Mouse (Mus musculus) liver (tissue): ENCODE data around the gene Cdk5.

Source experiments
- DNase-seq: peaks from one replicate; pipeline ENCODE4 v3.0.0-alpha.2; 2020; ENCODE audit warnings: mixed read lengths

The Cdk5 gene

DNA sequence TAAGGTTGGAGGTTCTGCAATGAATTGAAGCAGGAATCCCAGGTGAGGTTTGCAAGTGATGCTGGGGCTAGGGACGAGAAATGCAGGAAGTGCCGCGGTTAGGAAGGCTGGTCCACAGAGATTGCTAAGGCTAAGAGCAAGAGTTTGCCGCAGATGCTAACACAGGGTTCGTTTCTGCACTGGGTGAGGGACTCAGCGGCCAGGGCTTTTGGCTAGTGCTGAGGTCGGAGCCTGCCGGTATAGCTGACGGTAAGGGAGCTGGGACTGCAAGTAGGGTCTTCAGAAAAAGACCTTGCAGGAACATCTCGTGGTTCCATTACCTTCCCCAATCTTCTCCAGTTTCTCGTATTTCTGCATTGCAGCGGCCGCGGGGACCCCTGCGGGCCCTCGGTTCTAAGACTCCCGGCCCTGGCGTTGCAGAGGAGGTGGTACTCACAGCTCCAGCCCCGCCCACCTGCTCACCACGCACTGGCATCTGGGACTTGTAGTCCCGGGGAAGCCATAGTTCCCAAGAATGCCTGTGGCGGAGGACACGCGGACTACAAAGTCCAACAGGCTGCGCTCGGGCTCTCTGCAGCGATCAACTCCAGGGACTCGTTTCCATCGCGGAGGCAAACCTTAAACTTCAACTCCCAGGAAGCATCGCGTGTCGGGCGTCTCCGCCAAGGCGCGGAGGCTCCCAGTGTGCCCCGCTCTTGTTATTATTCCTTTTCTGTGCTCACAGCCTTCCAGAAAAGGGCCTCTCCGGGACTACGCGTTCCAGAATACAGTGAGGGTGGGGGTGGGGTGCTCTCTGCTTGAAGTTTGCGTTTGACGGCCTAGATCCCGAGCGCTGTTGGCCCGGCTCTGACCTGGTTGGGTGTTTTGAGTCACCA is at the start of gene Cdk5, which contains the start of gene Slc4a2:
TSS of gene Cdk5 (minus strand) at position 402 of the 875 bp plus-strand sequence.
TSS of gene Slc4a2 (plus strand) at position 709 of the 875 bp plus-strand sequence.
- DNase-seq, result peak; percentile 98

DNA sequence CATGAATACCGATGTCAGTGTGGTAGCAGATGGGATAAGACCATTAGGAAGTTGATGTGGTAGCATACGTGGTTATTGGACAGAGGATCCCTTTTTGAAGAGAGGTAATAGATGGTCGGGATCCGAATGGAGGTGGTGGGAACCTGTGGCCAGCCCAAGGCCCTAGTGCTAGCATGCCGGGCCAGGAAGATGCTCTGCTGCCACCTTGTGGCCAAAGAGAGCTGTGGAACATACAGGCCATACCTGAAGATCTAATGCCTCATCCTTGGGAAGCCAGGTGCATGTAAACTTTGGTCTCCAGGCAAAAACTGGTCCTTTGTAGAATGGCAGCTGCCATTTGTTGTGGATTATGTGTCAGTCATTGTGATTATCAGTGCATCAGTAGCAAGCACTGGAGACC is 47.3 kb upstream of the Cdk5 start:
- DNase-seq, result peak; percentile 83

DNA sequence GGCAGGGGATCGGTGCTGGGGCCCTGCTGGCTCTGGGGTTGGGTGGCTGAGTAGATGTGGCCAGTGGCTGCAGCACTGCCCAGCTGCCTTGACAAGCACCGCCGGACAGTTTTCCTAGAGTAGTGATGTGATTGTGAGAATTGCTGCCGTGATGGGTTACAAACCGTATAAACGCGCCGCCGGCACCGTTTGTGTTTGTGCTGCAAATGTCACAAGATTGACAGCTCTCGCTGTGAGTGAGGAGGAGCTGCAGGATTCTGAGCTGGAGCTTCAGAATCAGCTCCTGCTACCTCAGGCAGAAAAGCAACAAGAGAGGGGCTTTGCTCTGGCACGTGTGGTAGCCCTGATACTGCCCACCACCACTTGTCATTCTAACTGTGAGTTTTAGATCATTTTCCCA is 43.4 kb upstream of the Cdk5 start:
- DNase-seq, result no peak

- DNase-seq, result no peak
These were observed 32.3 kb upstream of the Cdk5 start for GRCm38 (mm10) chr5:24455613-24456012.

DNA sequence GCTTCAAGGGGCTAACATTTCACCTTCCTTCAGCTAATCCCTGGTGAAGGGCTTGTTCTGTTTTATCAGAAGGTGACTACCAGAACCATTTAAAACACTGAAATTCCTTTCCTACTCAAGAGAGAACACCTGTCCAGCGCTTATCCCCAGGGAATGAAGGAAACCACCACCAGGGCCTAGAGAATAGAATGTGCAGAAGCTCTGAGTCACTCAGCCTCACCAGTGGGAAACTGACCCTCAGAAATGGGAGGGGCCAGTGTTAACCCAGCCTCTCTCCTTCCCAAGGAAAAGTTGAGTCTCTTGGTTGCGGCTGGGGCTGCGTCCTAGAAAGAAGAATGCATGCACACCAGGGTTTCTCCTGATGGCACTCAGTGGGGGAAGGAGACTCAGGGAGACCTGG is 31.7 kb upstream of the Cdk5 start:
- DNase-seq, result no peak

- no peak for DNase-seq
These were observed 30.6 kb upstream of the Cdk5 start for GRCm38 (mm10) chr5:24453985-24454303.

GRCm38 (mm10) chr5:24453283-24453984 is 30.1 kb upstream of the Cdk5 start:
- no peak for DNase-seq

DNA sequence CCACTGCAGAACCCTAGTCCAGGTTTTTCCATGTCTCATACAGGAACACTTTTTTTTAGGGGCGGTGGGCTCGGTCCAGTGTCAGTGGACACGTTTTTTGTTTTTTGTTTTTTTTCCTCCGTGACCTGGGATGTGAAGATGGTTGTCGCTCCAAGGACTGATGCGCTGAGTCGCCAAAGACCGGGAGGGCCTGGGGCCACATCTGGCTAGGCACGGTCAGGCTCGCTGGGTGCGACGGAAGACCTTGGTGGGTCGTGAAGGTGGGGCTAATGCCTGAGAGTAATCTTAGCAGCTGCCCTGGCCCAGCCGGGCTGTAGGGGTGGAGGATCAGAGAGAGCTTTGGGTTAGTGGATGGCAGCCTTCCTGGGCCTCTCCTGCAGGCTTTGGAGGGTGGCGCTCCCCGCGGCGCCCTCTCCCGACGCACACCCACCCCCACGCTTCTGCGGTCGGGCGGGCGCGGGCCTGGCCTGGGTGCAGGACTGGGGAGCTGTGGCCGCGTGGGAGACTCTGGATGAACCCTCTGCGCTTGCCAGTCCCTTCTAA is 29.4 kb upstream of the Cdk5 start:
- peak; percentile 64 for DNase-seq

DNA sequence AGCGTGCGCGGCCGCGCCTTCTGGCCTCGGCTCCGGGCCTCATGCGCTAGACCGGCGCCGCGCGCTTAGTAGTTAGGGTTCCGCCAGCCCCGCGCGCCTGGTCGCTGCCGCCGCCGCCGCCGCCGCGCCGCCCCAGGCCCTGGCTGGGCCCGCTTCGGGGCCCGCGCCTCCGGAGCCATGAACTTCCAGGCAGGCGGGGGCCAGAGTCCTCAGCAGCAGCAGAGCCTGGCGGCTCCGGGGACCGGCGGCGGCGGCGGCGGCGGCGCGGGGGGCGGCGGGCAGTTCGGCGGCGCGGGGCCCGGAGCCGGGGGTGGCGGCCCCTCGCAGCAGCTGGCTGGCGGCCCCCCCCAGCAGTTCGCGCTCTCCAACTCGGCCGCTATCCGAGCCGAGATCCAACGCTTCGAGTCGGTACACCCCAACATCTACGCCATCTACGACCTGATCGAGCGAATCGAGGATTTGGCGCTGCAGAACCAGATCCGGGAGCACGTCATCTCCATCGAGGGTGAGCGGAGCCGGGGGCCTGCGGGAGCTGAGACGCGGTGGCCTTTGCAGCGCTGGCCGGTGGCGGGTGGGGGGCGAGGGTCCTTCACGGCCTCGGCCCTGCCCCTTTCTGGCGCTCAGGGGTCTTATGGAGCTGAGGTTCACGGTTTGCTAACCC is 28.8 kb upstream of the Cdk5 start, which contains the start of gene Agap3:
TSS of gene Agap3 (plus strand) at position 148 of the 661 bp plus-strand sequence.
- DNase-seq, result peak; percentile 51

DNA sequence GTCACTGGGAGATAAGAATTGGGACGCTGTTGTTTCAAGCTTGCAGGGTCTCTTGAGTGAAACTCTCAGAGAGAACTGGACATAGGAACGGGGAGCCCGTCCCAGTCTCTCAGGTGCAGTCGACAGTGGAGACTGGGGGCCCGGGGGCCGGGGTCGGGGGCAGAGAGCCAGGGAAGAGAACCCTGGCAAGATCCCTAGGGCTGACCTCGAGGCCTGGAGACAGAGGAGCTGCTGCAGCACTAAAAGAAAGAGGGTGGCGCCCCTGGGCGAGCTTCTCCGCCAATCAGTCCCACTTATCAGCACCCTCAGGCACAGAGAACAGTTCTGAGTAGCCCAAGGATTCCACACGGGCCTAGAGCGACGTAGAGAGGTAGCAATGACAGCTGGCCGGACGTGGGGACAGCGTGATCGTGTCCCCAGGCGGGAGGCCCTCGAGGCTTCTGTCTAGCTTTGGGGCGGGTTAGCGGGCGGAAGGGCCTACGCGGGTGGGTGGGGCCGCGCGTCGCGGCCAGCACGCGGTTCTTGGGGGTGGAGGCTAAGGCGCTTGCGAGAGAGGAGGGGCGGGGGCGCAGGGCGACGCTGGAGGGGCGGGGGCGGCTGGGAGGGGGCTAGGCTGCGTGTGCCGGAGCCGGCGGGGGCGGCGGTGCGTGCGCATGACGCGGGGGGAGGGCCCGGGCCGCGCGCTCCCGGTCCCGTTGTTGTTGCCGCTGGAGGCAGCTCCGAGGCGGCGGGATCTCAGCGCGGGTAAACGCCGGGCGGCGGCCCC is 28.1 kb upstream of the Cdk5 start:
- DNase-seq, result peak; percentile 91

DNA sequence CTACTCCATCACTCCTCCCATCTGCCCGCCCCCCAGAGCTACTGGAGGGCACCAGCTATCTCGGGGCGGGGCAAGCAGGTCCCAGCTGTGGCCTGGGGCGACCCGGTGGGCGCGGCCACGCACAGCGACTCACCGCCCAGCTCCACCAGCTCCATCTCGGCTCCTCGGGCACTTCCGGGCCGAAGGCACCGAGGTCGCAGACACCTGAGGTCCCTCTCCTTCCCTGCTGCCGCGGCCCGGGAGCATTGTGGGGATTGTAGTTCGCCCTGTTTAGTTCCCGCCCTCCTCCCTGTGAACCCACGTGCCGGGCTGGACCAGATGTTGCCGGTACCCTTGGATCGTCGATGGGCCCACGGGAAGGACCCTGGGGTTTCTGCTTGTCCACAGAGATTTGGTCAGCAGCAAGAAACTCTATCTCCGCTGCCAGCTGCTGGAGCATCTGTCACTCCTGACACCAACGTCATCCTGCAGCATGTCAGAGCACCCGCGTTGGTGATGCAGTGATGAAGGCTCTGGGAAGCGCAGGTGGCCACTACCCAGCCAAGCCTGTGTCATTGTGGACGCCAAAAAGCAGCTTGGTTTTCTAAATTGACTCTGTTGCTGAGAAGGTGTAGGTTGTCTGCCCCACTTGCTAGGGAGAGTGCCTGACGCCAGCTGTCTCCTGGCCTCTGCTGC is 24.4 kb upstream of the Cdk5 start, which contains the start of gene Tmub1:
TSS of gene Tmub1 (minus strand) at position 231 of the 675 bp plus-strand sequence.
- peak; percentile 89 for DNase-seq

DNA sequence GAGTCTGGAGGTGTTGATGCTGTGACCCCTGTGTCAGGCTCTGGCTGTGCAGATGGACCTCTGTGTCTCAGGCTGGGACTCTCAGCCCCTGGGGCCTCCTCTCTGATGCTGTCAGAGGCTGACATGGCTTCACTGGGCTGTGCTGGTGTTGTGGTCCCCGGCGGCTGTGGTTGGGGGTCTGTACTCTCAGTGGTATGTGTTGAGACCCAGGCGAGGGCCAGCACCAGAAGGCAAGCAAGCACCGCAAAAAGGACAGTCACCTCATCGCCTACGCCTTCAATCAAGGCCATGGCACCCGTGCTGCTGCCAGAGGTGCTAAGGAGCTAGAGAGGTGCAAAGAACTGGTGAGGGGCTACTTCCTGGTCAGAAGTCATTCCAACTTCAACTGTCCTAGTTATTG is 23.3 kb upstream of the Cdk5 start:
- DNase-seq, result no peak

DNA sequence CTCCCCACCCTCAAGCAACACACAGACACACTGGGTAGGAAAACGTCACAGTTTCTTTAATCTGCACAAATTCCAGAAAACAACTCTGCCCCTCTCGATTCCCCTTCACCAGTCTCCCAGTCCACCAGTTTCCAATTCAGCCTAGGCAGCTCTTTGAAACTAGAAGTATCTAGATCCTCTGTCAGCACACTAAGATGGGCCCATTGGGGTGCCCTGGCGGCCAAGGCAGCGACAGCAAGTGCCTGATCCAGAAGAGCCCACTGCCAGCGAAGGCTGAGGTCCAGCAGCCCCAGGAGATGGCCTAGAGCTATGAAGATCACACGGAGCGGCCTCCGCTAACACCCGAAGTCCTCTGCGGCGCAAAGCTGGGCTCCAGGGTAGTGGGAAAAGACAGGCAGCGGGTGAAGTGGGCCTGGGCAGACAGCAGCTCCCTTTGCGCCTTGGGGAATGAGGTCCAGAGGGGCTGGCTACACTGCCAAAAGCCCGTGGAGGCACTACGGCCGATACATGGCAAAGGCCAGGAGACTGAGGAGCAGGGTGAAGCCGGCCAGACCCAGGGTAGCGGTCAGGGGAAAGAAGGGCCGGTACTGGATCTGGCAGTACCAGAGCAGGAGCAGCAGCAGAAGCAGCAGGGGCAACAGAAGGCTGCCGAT is 22.2 kb upstream of the Cdk5 start:
- no peak for DNase-seq

DNA sequence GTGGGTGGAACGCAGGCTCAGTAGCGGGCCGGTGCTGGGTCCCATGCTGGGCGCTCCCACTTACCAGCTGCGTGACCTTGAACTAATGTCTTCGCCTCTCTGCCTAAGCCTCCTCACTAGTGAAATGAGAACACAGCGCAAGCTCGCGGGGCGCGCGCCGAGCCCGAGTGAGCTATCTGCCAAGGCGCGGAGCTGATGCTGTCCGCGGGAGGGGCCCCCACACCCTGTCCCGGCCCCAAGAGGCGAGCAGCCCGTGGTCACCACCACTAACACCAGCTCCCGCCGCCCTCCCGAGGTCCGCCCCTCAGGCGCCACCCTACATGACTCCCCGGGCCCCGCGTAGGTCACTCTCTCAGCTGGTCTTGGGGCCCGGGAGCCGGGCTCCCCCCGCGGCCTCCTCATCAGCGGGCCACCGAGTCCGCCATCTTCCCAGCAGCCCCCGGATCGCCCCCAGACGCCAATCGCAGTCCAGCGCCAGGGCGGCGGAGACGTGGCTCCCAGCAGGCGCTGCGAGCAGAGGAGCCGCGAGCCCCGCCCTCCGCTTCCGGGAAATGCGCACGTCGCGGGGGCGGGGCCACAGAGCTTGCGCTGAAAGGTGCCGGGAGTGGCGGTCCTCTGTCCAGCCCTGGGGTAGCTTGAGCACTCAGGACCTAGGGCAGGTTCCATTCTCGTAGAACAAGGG is 21.6 kb upstream of the Cdk5 start, which contains the start of gene Fastk:
TSS of gene Fastk (minus strand) at position 542 of the 682 bp plus-strand sequence.
- peak; percentile 96 for DNase-seq

DNA sequence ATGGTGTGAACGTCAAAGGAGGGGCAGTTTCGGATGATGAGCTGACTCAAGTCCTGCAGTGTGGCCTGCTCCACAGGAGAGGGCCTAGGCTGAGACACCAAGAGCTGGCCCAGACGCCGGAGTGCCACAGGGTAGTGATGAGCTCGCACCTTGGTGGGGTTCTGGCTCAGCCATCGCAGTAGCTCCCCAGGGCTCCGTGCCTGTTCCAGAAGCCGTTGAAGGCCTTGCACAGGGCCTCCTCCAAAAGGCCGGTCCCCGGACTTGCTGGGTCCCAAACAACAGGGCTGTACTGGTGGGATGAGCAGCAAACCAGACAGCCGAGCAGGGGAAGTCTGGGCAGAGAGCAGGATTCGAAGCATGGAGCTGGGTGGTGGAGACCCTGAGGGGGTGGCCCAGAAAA is 20.6 kb upstream of the Cdk5 start:
- DNase-seq, result no peak

GRCm38 (mm10) chr5:24443204-24443603 is 19.9 kb upstream of the Cdk5 start:
- DNase-seq, result no peak

DNA sequence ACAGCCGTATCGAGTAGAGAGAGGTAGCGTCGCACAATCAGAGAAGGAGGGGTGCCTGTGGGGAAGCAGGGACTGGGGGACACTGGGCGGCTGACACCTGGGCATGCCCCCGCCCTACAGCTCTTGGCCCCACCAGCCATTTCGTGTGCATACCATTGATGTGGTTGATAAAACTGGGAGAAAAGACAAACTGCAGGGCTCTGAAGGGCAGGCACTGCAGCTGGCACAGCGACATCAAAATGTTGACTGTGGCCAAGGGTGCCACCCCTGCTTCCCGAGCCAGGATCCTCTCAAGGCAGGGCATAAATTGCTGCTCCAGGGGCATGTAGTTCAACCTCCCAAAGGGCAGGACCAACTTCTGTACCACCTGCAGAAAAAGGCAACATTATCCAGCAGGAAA is 18.7 kb upstream of the Cdk5 start:
- DNase-seq, result no peak

GRCm38 (mm10) chr5:24441187-24441586 is 17.9 kb upstream of the Cdk5 start:
- DNase-seq, result no peak

- DNase-seq, result no peak
These were observed 10.7 kb upstream of the Cdk5 start for GRCm38 (mm10) chr5:24433993-24434392.

- DNase-seq, result peak; percentile 42
These were observed 5.3 kb upstream of the Cdk5 start for GRCm38 (mm10) chr5:24428596-24428995.
